Mouse (Mus musculus) CH12.LX (cell line): Measurements from ENCODE around the gene Bcas2. TPM values are rescaled to one million over a fixed set of nuclear protein-coding genes. Genes with fewer than 3 reads are reported as not detected.

Source experiments
- DNase-seq: peaks from one replicate; pipeline ENCODE4 v3.0.0-alpha.2; 2013; ENCODE audit errors: extremely low read depth
- H3K27ac ChIP-seq: 2 replicates; pipeline ENCODE4 v1.5.1; 2012; ENCODE audit warnings: low read depth, mild to moderate bottlenecking, control low read depth, moderate library complexity; ENCODE audit not compliant: insufficient read depth
- H3K27me3 ChIP-seq: replicated peaks from 2 replicates; pipeline ENCODE3; 2012; ENCODE audit warnings: inconsistent platforms
- H3K36me3 ChIP-seq, 2 experiments: replicated peaks in 1 of 2; 2 replicates each; pipeline versions ENCODE3 to v1.6.1; 2012; ENCODE audit warnings: inconsistent platforms in 1 of 2, low read length in 1 of 2, mild to moderate bottlenecking in 1 of 2, mixed read lengths in 1 of 2, moderate library complexity in 1 of 2; ENCODE audit not compliant: control insufficient read depth in 1 of 2, insufficient read depth in 1 of 2
- H3K4me1 ChIP-seq, 2 experiments: 2 replicates each; pipeline ENCODE4 v1.6.1; 2012; ENCODE audit warnings: inconsistent platforms in 1 of 2, moderate library complexity in 1 of 2; ENCODE audit not compliant: insufficient read depth in 2 of 2, control insufficient read depth in 1 of 2
- H3K4me2 ChIP-seq: 2 replicates; pipeline ENCODE4 v1.6.1; 2012; ENCODE audit warnings: low read depth, mild to moderate bottlenecking, control low read depth; ENCODE audit not compliant: poor library complexity, insufficient read depth, severe bottlenecking
- H3K4me3 ChIP-seq, 3 experiments: fragments of 150-350 bp in 1 of 3; sonication (generic) in 1 of 3; replicated peaks in 1 of 3; 2 replicates each; pipeline versions ENCODE3 to v1.5.1; 2011 to 2012; ENCODE audit warnings: low read depth in 2 of 3, low read length in 2 of 3, mild to moderate bottlenecking in 2 of 3, moderate library complexity in 2 of 3, control low read depth in 1 of 3, improper control_type of control experiment in 1 of 3, inconsistent platforms in 1 of 3, mixed read lengths in 1 of 3; ENCODE audit not compliant: poor library complexity in 1 of 3
- H3K79me2 ChIP-seq: replicated peaks from 2 replicates; pipeline ENCODE4 v1.6.1; 2012; ENCODE audit warnings: mild to moderate bottlenecking, moderate library complexity; ENCODE audit not compliant: control insufficient read depth, poor library complexity, insufficient read depth, severe bottlenecking; ENCODE audit errors: extremely low read depth
- H3K9ac ChIP-seq: 2 replicates; pipeline ENCODE4 v1.6.1; 2012; ENCODE audit warnings: low read depth, mild to moderate bottlenecking, control low read depth, moderate library complexity; ENCODE audit not compliant: insufficient read depth
- H3K9me3 ChIP-seq: replicated peaks from 2 replicates; pipeline ENCODE3; 2012; ENCODE audit warnings: low read length, inconsistent platforms, mixed read lengths
- BHLHE40 ChIP-seq: IDR thresholded peaks from 2 replicates; pipeline ENCODE4 v1.6.1; 2011; ENCODE audit warnings: mild to moderate bottlenecking, low read depth, low read length, improper control_type of control experiment
- CHD1 ChIP-seq: IDR thresholded peaks from 2 replicates; pipeline ENCODE4 v1.6.1; 2012; ENCODE audit warnings: low read depth, low read length, improper control_type of control experiment, inconsistent platforms
- CTCF ChIP-seq, 2 experiments: IDR thresholded peaks in 1 of 2; conservative IDR thresholded peaks in 1 of 2; 2 replicates each; pipeline ENCODE4 v1.5.1; 2011 to 2012; ENCODE audit warnings: low read depth in 2 of 2, low read length in 2 of 2, improper control_type of control experiment in 1 of 2, inconsistent platforms in 1 of 2, mild to moderate bottlenecking in 1 of 2, moderate library complexity in 1 of 2
- ELF1 ChIP-seq: IDR thresholded peaks from 2 replicates; pipeline ENCODE4 v1.6.1; 2014; ENCODE audit warnings: low read depth, mild to moderate bottlenecking, inconsistent platforms, low read length, improper control_type of control experiment
- GABPA ChIP-seq: IDR thresholded peaks from 2 replicates; pipeline ENCODE4 v1.6.1; 2012; ENCODE audit warnings: low read depth, low read length, improper control_type of control experiment, inconsistent platforms; ENCODE audit not compliant: insufficient replicate concordance
- HCFC1 ChIP-seq: IDR thresholded peaks from 2 replicates; pipeline ENCODE4 v1.6.1; 2012; ENCODE audit warnings: low read depth, mild to moderate bottlenecking, inconsistent platforms, low read length, improper control_type of control experiment
- IRF4 ChIP-seq: IDR thresholded peaks from 2 replicates; pipeline ENCODE4 v1.6.1; 2014; ENCODE audit warnings: low read depth, mild to moderate bottlenecking, inconsistent platforms, low read length, improper control_type of control experiment
- JUND ChIP-seq: conservative IDR thresholded peaks from 2 replicates; pipeline ENCODE4 v1.6.1; 2011; ENCODE audit warnings: low read depth, low read length, improper control_type of control experiment
- KAT2A ChIP-seq: IDR thresholded peaks from 2 replicates; pipeline ENCODE4 v1.6.1; 2012; ENCODE audit warnings: low read length, improper control_type of control experiment, inconsistent platforms; ENCODE audit not compliant: insufficient replicate concordance
- MAX ChIP-seq: IDR thresholded peaks from 2 replicates; pipeline ENCODE4 v1.6.1; 2011; ENCODE audit warnings: low read length, improper control_type of control experiment
- MAZ ChIP-seq: IDR thresholded peaks from 2 replicates; pipeline ENCODE4 v1.6.1; 2012; ENCODE audit warnings: low read depth, mild to moderate bottlenecking, inconsistent platforms, low read length, improper control_type of control experiment, moderate library complexity
- MEF2A ChIP-seq: IDR thresholded peaks from 2 replicates; pipeline ENCODE4 v1.6.1; 2014; ENCODE audit warnings: low read depth, mild to moderate bottlenecking, inconsistent platforms, low read length, improper control_type of control experiment, borderline replicate concordance
- MXI1 ChIP-seq: IDR thresholded peaks from 2 replicates; pipeline ENCODE4 v1.6.1; 2011; ENCODE audit warnings: mild to moderate bottlenecking, low read depth, low read length, improper control_type of control experiment
- POLR2AphosphoS2 ChIP-seq: IDR thresholded peaks from 2 replicates; pipeline ENCODE4 v1.6.1; 2011; ENCODE audit warnings: low read depth, low read length, improper control_type of control experiment
- RAD21 ChIP-seq: IDR thresholded peaks from 2 replicates; pipeline ENCODE4 v1.6.1; 2011; ENCODE audit warnings: low read depth, mild to moderate bottlenecking, low read length, improper control_type of control experiment, moderate library complexity
- RCOR1 ChIP-seq: conservative IDR thresholded peaks from 2 replicates; pipeline ENCODE4 v1.6.1; 2012; ENCODE audit warnings: low read depth, mild to moderate bottlenecking, inconsistent platforms, low read length, improper control_type of control experiment
- SIN3A ChIP-seq: IDR thresholded peaks from 2 replicates; pipeline ENCODE4 v1.6.1; 2012; ENCODE audit warnings: low read length, improper control_type of control experiment, inconsistent platforms
- SMC3 ChIP-seq: IDR thresholded peaks from 2 replicates; pipeline ENCODE4 v1.6.1; 2011; ENCODE audit warnings: low read depth, low read length, improper control_type of control experiment
- TBP ChIP-seq: conservative IDR thresholded peaks from 2 replicates; pipeline ENCODE4 v1.6.1; 2011; ENCODE audit warnings: low read depth, low read length, improper control_type of control experiment
- UBTF ChIP-seq: IDR thresholded peaks from 2 replicates; pipeline ENCODE4 v1.6.1; 2012; ENCODE audit warnings: low read depth, mild to moderate bottlenecking, inconsistent platforms, low read length, improper control_type of control experiment, moderate library complexity
- USF1 ChIP-seq: IDR thresholded peaks from 2 replicates; pipeline ENCODE4 v1.6.1; 2014; ENCODE audit warnings: low read depth, mild to moderate bottlenecking, inconsistent platforms, low read length, improper control_type of control experiment
- USF2 ChIP-seq: conservative IDR thresholded peaks from 2 replicates; pipeline ENCODE4 v1.6.1; 2011; ENCODE audit warnings: low read depth, low read length, improper control_type of control experiment
- ZC3H11A ChIP-seq: IDR thresholded peaks from 2 replicates; pipeline ENCODE4 v1.6.1; 2012; ENCODE audit warnings: low read depth, mild to moderate bottlenecking, inconsistent platforms, low read length, improper control_type of control experiment
- ZKSCAN1 ChIP-seq: IDR thresholded peaks from 2 replicates; pipeline ENCODE4 v1.6.1; 2012; ENCODE audit warnings: low read depth, inconsistent platforms, low read length, improper control_type of control experiment, borderline replicate concordance
- ZNF384 ChIP-seq: IDR thresholded peaks from 2 replicates; pipeline ENCODE4 v1.6.1; 2012; ENCODE audit warnings: low read depth, low read length, improper control_type of control experiment, inconsistent platforms
- dilution Hi-C: fragments of 300-500 bp; cut with MboI; formaldehyde crosslinking; loops from 2 replicates; pipeline ENCODE4 v1.14.3; 2020; ENCODE audit warnings: low sequenced_read_pairs; ENCODE audit not compliant: extremely low pct_unique_long_range_greater_than_20kb, extremely low pct_ligation_motif_present
- in situ Hi-C: fragments of 300-500 bp; cut with MboI; formaldehyde crosslinking; loops from 3 replicates; pipeline ENCODE4 v1.14.3; 2019; ENCODE audit warnings: low sequenced_read_pairs, low pct_ligation_motif_present, low pct_unique_long_range_greater_than_20kb, mixed read lengths
- polyA plus RNA-seq: library from polyadenylated mRNA; unstranded; fragments of >175 nt; gene quantifications from 2 replicates; pipeline ENCODE4 v1.2.1, GENCODE M21; 2012; ENCODE audit warnings: low read depth; ENCODE audit not compliant: insufficient read length
- total RNA-seq, 2 experiments: library from RNA; depleted of rRNA; stranded (reverse); fragments of 300-350 nt in 1 of 2; fragments of >200 nt in 1 of 2; gene quantifications; 2 replicates each; pipeline ENCODE4 v1.2.3; 2012 to 2014

The Bcas2 gene
- total and polyA plus RNA-seq, 3 experiments: 65.3 to 126 (median 111) TPM

DNA sequence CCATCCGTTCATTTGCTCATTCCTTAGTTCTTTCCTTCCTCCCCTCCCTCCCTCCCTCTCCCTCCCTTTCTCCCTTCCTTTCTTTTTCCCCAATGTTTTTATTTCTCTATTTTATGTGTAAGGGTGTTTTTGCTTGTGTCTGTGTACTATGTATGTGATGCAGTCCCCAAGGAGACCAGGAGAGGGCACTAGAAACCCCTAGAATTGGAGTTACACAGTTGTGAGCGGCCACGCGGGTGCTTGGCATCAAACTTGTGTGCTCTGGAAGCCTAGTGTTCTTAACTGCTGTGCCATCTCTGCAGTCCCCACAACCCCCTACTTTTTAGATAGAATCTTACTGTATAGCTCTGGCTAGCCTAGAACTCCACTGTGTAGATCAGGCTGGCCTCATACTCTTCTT, 52.3 kb downstream of the Bcas2 start:
- no peak for TF ChIP-seq ZC3H11A
- no peak for TF ChIP-seq HCFC1
- TF ChIP-seq ELF1: no peak
- TF ChIP-seq BHLHE40: no peak
- TF ChIP-seq RCOR1: no peak
- TF ChIP-seq MXI1: no peak
- no peak for TF ChIP-seq SIN3A
- TF ChIP-seq CTCF (conservative IDR thresholded peaks at IDR 0.05 in 1 of 2, IDR thresholded peaks at IDR 0.05 in 1 of 2; ENCODE audit: low read depth in 2 of 2, low read length in 2 of 2): peak in 1 of 2 experiments; percentile 63; a peak in 2 of 4 replicates
- TF ChIP-seq MEF2A: no peak
- no peak for TF ChIP-seq IRF4
- TF ChIP-seq USF1: no peak
- no peak for TF ChIP-seq ZKSCAN1
- no peak for TF ChIP-seq JUND
- TF ChIP-seq MAX: no peak
- TF ChIP-seq UBTF: no peak
- TF ChIP-seq TBP: no peak
- no peak for TF ChIP-seq GABPA
- TF ChIP-seq POLR2AphosphoS2: no peak
- no peak for TF ChIP-seq ZNF384
- TF ChIP-seq MAZ: no peak
- TF ChIP-seq RAD21: peak; percentile 51
- TF ChIP-seq USF2: no peak
- TF ChIP-seq KAT2A: no peak
- no peak for TF ChIP-seq CHD1
- peak; percentile 41; the same call in 1 of the 2 replicates for TF ChIP-seq SMC3
- TF ChIP-seq, all 38 proteins: peak for 3
- Histone ChIP-seq H3K4me2 (no peak overlapping the region), H3K27me3 (no peaks in the 10 kb centered on the region), H3K4me1 (no peaks in the 10 kb centered on the region), H3K9me3 (peaks cover 17% of the 10 kb centered on the region), H3K4me3 (no peak overlapping the region), H3K9ac (no peak overlapping the region), H3K36me3 (no peaks in the 10 kb centered on the region), H3K79me2 (no peaks in the 10 kb centered on the region), H3K27ac (no peak overlapping the region)
- DNase-seq: peak; percentile 25
- dilution Hi-C loops: no loop called here
- in situ Hi-C loops: loop anchor here (25.0 kb wide), 1 partner anchor 139 kb away; no protein-coding TSS in a partner anchor
